Mouse (Mus musculus) ES-Bruce4 (cell line): ENCODE measurements around the gene Gnao1.

ENCODE experiments used
- CTCF ChIP-seq: IDR thresholded peaks from one replicate; pipeline ENCODE4 v1.8.1; 2011; ENCODE audit warnings: low read depth, low read length
- EP300 ChIP-seq: IDR thresholded peaks from 2 replicates; pipeline ENCODE4 v1.6.1; 2011; ENCODE audit warnings: low read depth, low read length; ENCODE audit not compliant: insufficient read depth
- POLR2A ChIP-seq: IDR thresholded peaks from one replicate; pipeline ENCODE4 v1.8.1; 2011; ENCODE audit warnings: low read length; ENCODE audit not compliant: insufficient read depth

- no peak for TF ChIP-seq CTCF
- TF ChIP-seq EP300 = no peak
- TF ChIP-seq POLR2A = no peak
Measured at GRCm38 (mm10) chr8:93812566-93813404, 3.0 kb downstream of the Gnao1 start.
